Comparison of ENCODE assay signal across 10 mouse cellular contexts in genomic region chr13:100892647-100893071, GRCm38 (mm10). TPM values are rescaled to one million over a fixed set of nuclear protein-coding genes. Genes with fewer than 3 reads are reported as not detected.
DNase-seq lines count a peak whose midpoint lies in the region; ATAC-seq and TF ChIP-seq lines count a peak whose summit lies in the region.
"Had no signal": no experiment of that assay in that cellular context is flagged by ENCODE, and none has a peak within 500 bp of the region (broad histone marks: within the 10 kb centered on the region; RNA-seq: fewer than 3 reads in every experiment).

No protein-coding gene starts in this region.

- DNase-seq in heart, postnatal 0 days (ENCODE audit: low spot score) = peak; percentile 30
- DNase-seq in heart, postnatal 14 days = no peak
- peak; percentile 60 for DNase-seq in A20 (ENCODE audit: low read depth, low spot score)
- peak; percentile 47 to 85 for DNase-seq in left cerebral cortex, postnatal 25 days (ENCODE audit: low spot score in 2 of 2)
- DNase-seq in c-Kit-positive CD71-positive TER-119-positive erythroid progenitor cells, embryonic 14.5 days (ENCODE audit: low spot score) = no peak
- no peak for DNase-seq in spleen, adult 12 weeks (ENCODE audit: low spot score)
- no peak for DNase-seq in B cell, adult 2 months

- no peak overlapping the region for H3K9ac ChIP-seq in heart, postnatal 0 days (replicated peaks; ENCODE audit: low read depth, low read length)
- H3K9ac ChIP-seq in forebrain, embryonic 12.5 days = peak overlapping the region; percentile 33; the same call in 1 of the 2 replicates
- H3K9ac ChIP-seq: liver, embryonic 15.5 days had no signal

- no peak for TF ChIP-seq EP300 in heart, postnatal 0 days (IDR thresholded peaks at IDR 0.05; ENCODE audit: low read depth)

- H3K4me3 ChIP-seq in heart, postnatal 0 days (ENCODE audit: low read depth, low read length) = no peak overlapping the region
- peak overlapping the region; percentile 25 for H3K4me3 ChIP-seq in forebrain, embryonic 12.5 days (replicated peaks)
- H3K4me3 ChIP-seq: liver, embryonic 15.5 days had no signal

- H3K4me1 ChIP-seq in heart, postnatal 0 days (ENCODE audit: control insufficient read depth, insufficient read depth) = no peaks in the 10 kb centered on the region
- H3K4me1 ChIP-seq in forebrain, embryonic 12.5 days = peaks cover 2% of the 10 kb centered on the region
- H3K4me1 ChIP-seq: liver, embryonic 15.5 days had no signal

- 51% methylated on average over 13 of the region's 13 CpGs for WGBS in heart, postnatal 0 days
- 20% methylated on average over 13 of the region's 13 CpGs for WGBS in forebrain, embryonic 12.5 days

- no peak for TF ChIP-seq CTCF in heart, postnatal 0 days (IDR thresholded peaks at IDR 0.05; ENCODE audit: low read depth)

- H3K27ac ChIP-seq in heart, postnatal 0 days (ENCODE audit: low read depth) = no peak overlapping the region
- H3K27ac ChIP-seq in forebrain, embryonic 12.5 days = no peak overlapping the region
- H3K27ac ChIP-seq: liver, embryonic 15.5 days had no signal

- no peaks in the 10 kb centered on the region for H3K27me3 ChIP-seq in heart, postnatal 0 days (ENCODE audit: control insufficient read depth, insufficient read depth, low read length)
- no peaks in the 10 kb centered on the region for H3K27me3 ChIP-seq in forebrain, embryonic 12.5 days
- H3K27me3 ChIP-seq: liver, embryonic 15.5 days had no signal

- no peak for ATAC-seq in heart, postnatal 0 days (ENCODE audit: insufficient read depth, low read depth)
- ATAC-seq in forebrain, embryonic 12.5 days (ENCODE audit: low FRiP score) = peak; percentile 46; the same call in 1 of the 2 replicates

- peak overlapping the region; percentile 24; the same call in 1 of the 2 replicates for H3K4me2 ChIP-seq in heart, postnatal 0 days (ENCODE audit: low read depth, low read length)
- peak overlapping the region; percentile 52 for H3K4me2 ChIP-seq in forebrain, embryonic 12.5 days
- H3K4me2 ChIP-seq: liver, embryonic 15.5 days had no signal

- no peaks in the 10 kb centered on the region for H3K36me3 ChIP-seq in heart, postnatal 0 days (replicated peaks; ENCODE audit: control insufficient read depth, insufficient read depth, low read length)
- no peaks in the 10 kb centered on the region for H3K36me3 ChIP-seq in forebrain, embryonic 12.5 days (replicated peaks)
- H3K36me3 ChIP-seq: G1E; liver, embryonic 15.5 days had no signal

- intact Hi-C loops in heart, postnatal 14 days (cut with DNase I) = loop anchor here (5.0 kb wide), 1 partner anchor 805 kb away; no protein-coding TSS in a partner anchor
- intact Hi-C loops in left cerebral cortex, postnatal 25 days (cut with DNase I) = loop anchor here (1.0 to 5.0 kb wide), 8 partner anchors 62 to 802 kb away; no protein-coding TSS in a partner anchor

- no peaks in the 10 kb centered on the region for H3K9me3 ChIP-seq in heart, postnatal 0 days (replicated peaks; ENCODE audit: control insufficient read depth, low read length)
- no peaks in the 10 kb centered on the region for H3K9me3 ChIP-seq in forebrain, embryonic 12.5 days
- H3K9me3 ChIP-seq: G1E; liver, embryonic 15.5 days had no signal

RNA-seq across cellular contexts. Expression of gene Slc30a5, which starts 59.4 kb away (rescaled TPM):
- total RNA-seq in heart, postnatal 0 days (2014; rRNA removed; ENCODE audit: low replicate concordance) = 41.1 and 46.0 TPM in 2 replicates
- 21.1 and 23.7 TPM in 2 replicates for polyA plus RNA-seq in heart, postnatal 0 days (2015; fragmentation: Nextera tagmentation; extraction: Ambion mirVana)
- total RNA-seq in heart, postnatal 14 days (2021) = 10 to 100 TPM; 23.6 to 24.8 TPM
- 44.5 and 47.1 TPM in 2 replicates for polyA plus RNA-seq in forebrain, embryonic 12.5 days (2016; fragmentation: Nextera tagmentation; extraction: Ambion mirVana)
- 10 to 100 TPM; 43.3 to 49.5 TPM for total RNA-seq in left cerebral cortex, postnatal 25 days (2021)

Comparison
In these comparisons a context has a peak if more than half of its experiments do, and no peak if none do; other contexts are left out.
1. DNase-seq: peak in heart, postnatal 0 days (single experiment), A20 (single experiment) and left cerebral cortex, postnatal 25 days (2 of 2); none in heart, postnatal 14 days (0 of 2), c-Kit-positive CD71-positive TER-119-positive erythroid progenitor cells, embryonic 14.5 days (single experiment), spleen, adult 12 weeks (single experiment) and B cell, adult 2 months (0 of 2).